Mouse (Mus musculus) E14TG2a.4 (cell line): ENCODE results near the gene Hnrnpc.
"Not testable (repeated sequence)": the region's sequence is repeated elsewhere in the genome, so short reads cannot be mapped to it uniquely, and the experiment has no call there.

Experiments
- H3K27me3 ChIP-seq: 2 replicates; pipeline ENCODE4 v1.6.1; 2014; ENCODE audit warnings: low read length, control low read depth; ENCODE audit not compliant: insufficient read depth
- H3K36me3 ChIP-seq: 2 replicates; pipeline ENCODE4 v1.6.1; 2014; ENCODE audit warnings: low read length, control low read depth; ENCODE audit not compliant: insufficient read depth
- H3K4me1 ChIP-seq: replicated peaks from 2 replicates; pipeline ENCODE4 v1.6.1; 2014; ENCODE audit warnings: low read depth, low read length, control low read depth
- H3K4me3 ChIP-seq: replicated peaks from 2 replicates; pipeline ENCODE4 v1.5.1; 2014; ENCODE audit warnings: mild to moderate bottlenecking, low read length
- H3K9me3 ChIP-seq: 2 replicates; pipeline ENCODE4 v1.6.1; 2014; ENCODE audit warnings: low read length, control low read depth
- CTCF ChIP-seq: conservative IDR thresholded peaks from 2 replicates; pipeline ENCODE4 v1.5.1; 2014; ENCODE audit warnings: low read length
- NANOG ChIP-seq: IDR thresholded peaks from 2 replicates; pipeline ENCODE4 v1.6.1; 2014; ENCODE audit warnings: borderline replicate concordance, low read length, mixed read lengths
- POU5F1 ChIP-seq: IDR thresholded peaks from 2 replicates; pipeline ENCODE4 v1.6.1; 2014; ENCODE audit warnings: low read length, borderline replicate concordance

Hnrnpc gene

GRCm38 (mm10) chr14:52044901-52045678 is 58.7 kb downstream of the Hnrnpc start:
- H3K4me1 ChIP-seq, result peaks cover 25% of the 10 kb centered on the region
- no peaks in the 10 kb centered on the region for H3K27me3 ChIP-seq
- H3K4me3 ChIP-seq, result no peak overlapping the region
- peaks cover 6% of the 10 kb centered on the region for H3K9me3 ChIP-seq
- TF ChIP-seq NANOG (no peak), CTCF (peak; percentile 58), POU5F1 (no peak)
- no peaks in the 10 kb centered on the region for H3K36me3 ChIP-seq

DNA sequence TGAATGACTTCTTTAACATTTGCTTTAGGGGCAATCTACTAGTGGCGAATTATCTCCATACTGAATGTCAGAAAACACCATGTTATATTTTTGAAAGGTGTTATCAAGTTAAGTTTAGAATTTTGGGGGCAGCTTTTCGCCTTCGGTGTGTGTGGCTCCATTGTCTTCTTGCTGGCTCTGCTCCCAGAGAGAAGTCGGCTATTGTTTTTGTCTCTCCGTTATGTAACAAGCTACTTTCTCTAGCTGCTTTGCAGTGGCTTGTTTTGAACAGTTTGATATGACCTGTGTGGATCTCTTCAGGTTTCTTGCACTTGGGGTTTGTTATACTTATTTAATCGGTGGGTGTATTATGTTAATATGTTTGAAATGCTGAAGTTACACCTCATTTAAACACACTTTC is 60.4 kb downstream of the Hnrnpc start:
- no peaks in the 10 kb centered on the region for H3K27me3 ChIP-seq
- H3K9me3 ChIP-seq, result 0 out of 2 replicates have a peak, but pooled peaks cover 2% of the 10 kb centered on the region
- H3K4me3 ChIP-seq, result no peak overlapping the region
- H3K4me1 ChIP-seq, result peaks cover 23% of the 10 kb centered on the region
- H3K36me3 ChIP-seq, result no peaks in the 10 kb centered on the region
- no peak for TF ChIP-seq NANOG
- no peak for TF ChIP-seq CTCF
- no peak for TF ChIP-seq POU5F1

DNA sequence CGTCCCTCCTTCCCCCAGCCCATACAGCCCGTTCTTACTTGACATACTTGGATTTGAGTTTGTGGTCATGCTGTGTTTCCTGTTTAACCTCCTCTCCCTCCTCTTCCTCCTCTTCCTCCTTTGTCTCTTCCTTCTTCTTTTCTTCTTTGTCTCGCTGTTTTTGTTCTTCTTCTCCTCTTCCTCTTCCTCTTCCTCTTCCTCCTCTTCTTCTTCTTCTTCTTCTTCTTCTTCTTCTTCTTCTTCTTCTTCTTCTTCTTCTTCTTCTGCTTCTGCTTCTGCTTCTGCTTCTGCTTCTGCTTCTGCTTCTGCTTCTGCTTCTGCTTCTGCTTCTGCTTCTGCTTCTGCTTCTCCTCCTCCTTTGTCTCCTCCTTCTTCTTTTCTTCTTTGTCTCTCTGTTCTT is 61.5 kb downstream of the Hnrnpc start, which contains the start of gene Olfr221:
Gene Olfr221 (minus strand): TSS at position 101 of the 400 bp plus-strand sequence.
- H3K36me3 ChIP-seq, H3K4me3 ChIP-seq, H3K9me3 ChIP-seq, H3K27me3 ChIP-seq: not testable (repeated sequence)
- H3K4me1 ChIP-seq, result peaks cover 20% of the 10 kb centered on the region

DNA sequence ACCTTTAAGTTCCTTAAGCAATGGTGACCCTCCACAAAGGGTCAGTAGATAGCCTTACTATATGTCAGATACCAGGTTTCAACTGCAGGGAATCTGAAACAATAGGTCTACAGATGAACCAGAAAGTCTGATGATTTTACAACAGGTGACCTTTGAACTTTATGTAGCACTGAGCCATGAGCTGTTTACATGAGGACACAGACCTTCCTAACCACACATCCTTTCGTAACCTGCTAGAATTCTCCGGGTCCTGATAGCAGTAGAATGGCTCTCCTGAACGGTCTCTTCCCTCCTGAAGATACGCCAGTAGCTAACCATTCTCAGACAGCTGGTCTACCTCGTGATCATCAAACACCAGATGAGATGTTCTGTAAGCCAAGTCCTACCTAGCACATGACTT is 64.5 kb downstream of the Hnrnpc start:
- no peak for TF ChIP-seq CTCF
- TF ChIP-seq NANOG, result no peak
- TF ChIP-seq POU5F1, result no peak
- H3K4me1 ChIP-seq, result no peaks in the 10 kb centered on the region
- no peaks in the 10 kb centered on the region for H3K36me3 ChIP-seq
- H3K27me3 ChIP-seq, result no peaks in the 10 kb centered on the region
- H3K9me3 ChIP-seq, result no peaks in the 10 kb centered on the region
- no peak overlapping the region for H3K4me3 ChIP-seq

DNA sequence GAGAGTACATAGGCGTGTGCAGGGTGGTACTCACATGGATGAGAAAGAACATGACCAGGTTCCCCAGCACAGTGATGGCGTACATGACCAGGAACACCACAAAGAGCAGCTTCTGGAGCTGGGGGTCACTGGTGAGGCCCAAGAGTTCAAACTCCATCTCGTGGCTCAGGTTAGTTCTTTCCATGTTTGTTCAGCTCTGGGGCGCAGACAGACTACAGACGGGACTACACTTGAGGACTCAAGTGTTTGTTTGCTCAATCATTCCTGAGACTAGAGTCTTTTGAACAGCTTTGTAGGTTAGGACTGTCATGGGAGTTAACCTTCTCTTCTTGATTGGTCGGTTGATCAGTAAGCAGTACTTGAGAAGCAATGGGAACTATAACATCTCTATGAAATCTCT is 67.9 kb downstream of the Hnrnpc start:
- Histone ChIP-seq H3K4me1 (no peaks in the 10 kb centered on the region), H3K36me3 (no peaks in the 10 kb centered on the region)
- TF ChIP-seq CTCF (no peak), POU5F1 (no peak)

DNA sequence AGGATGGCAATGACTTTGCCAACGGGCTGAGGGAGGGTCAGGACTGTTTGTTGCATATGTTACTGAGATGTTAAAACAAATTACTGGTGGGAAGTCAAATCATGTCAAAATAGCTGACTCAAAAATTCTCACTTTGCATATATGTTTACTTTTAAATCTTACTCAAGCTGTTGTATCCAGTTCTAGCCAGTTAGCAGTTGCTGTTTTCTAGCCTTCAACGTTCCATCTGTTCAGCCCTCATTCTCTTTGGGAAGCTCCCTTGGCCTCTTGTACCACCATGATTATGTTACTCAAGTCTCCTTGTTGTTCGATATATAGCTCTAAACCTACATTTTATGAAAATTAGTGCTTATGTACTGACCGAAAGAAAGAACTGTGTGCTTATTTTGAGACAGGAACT is 77.5 kb downstream of the Hnrnpc start:
- TF ChIP-seq CTCF (no peak), POU5F1 (no peak), NANOG (no peak)
- Histone ChIP-seq H3K36me3 (no peaks in the 10 kb centered on the region), H3K27me3 (no peaks in the 10 kb centered on the region), H3K9me3 (no peaks in the 10 kb centered on the region), H3K4me3 (no peak overlapping the region), H3K4me1 (peaks cover 43% of the 10 kb centered on the region)

More for the DNA sequence above, 67.9 kb downstream of the Hnrnpc start:
- no peak overlapping the region for H3K4me3 ChIP-seq
- H3K9me3 ChIP-seq, result no peaks in the 10 kb centered on the region
- H3K27me3 ChIP-seq, result no peaks in the 10 kb centered on the region

DNA sequence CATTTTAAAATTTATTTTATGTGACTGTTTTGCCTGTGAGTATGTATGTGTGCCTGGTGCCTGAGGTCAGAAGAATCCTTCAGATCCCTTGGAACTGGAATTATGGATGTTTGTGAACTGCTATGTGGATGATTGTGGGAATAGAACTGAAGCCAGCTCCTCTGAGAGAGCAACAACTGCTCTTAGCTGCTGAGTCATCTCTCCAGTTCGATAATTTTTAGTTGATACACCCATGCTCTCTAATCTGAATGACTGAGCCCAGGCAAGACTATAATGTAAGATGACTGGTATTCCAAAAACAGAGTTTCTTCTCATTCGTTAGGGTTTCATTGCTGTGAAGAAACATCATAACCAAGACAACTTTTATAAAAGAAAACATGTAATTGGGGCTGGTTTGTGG is 79.7 kb downstream of the Hnrnpc start:
- Histone ChIP-seq H3K4me1 (peaks cover 46% of the 10 kb centered on the region), H3K36me3 (no peaks in the 10 kb centered on the region), H3K4me3 (peak overlapping the region; percentile 90), H3K27me3 (no peaks in the 10 kb centered on the region), H3K9me3 (no peaks in the 10 kb centered on the region)
- no peak for TF ChIP-seq POU5F1
- TF ChIP-seq CTCF, result no peak
- no peak for TF ChIP-seq NANOG
